Mouse (Mus musculus) left cerebral cortex, postnatal 25 days (tissue): ENCODE results near the gene Pacs2. TPM values are rescaled to one million over a fixed set of nuclear protein-coding genes. Genes with fewer than 3 reads are reported as not detected.

Source experiments
- DNase-seq, 2 experiments: peaks; one replicate each; pipeline ENCODE4 v3.0.0; 2022; ENCODE audit warnings: low spot score in 2 of 2, mixed read lengths in 1 of 2
- intact Hi-C: fragments of 180-260 bp; cut with DNase I; formaldehyde crosslinking; loops from one replicate; pipeline ENCODE4 v1.15.1; 2025
- total RNA-seq, 2 experiments: library from RNA; stranded (reverse); gene quantifications; 2 replicates each; pipeline ENCODE4 v1.2.3; 2021

The Pacs2 gene
- total RNA-seq: 10 to 100 TPM; 63.3 to 79.9 TPM

GRCm38 (mm10) chr12:113013604-113014558 is at the start of gene Pacs2:
Pacs2 (plus strand) TSS chr12:113014508.
- intact Hi-C loops: loop anchor here (1.0 kb wide), 1 partner anchor 14 kb away; the partner anchor contains the start of gene Brf1
- peak; percentile 92 to 96 for DNase-seq

- intact Hi-C loops: no loop called here
- no peak for DNase-seq
These were observed 48.5 kb upstream of the Pacs2 start for GRCm38 (mm10) chr12:112965783-112966182.

- intact Hi-C loops: no loop called here
- DNase-seq: no peak
These were observed 45.4 kb upstream of the Pacs2 start for GRCm38 (mm10) chr12:112968943-112969342.

GRCm38 (mm10) chr12:112969616-112970015 is 44.7 kb upstream of the Pacs2 start:
- intact Hi-C loops: no loop called here
- no peak for DNase-seq

GRCm38 (mm10) chr12:112974736-112975135 is 39.6 kb upstream of the Pacs2 start:
- no peak for DNase-seq
- intact Hi-C loops: no loop called here

GRCm38 (mm10) chr12:112976371-112977073 is 37.8 kb upstream of the Pacs2 start, which contains the start of gene Btbd6:
Btbd6 (plus strand) TSS chr12:112976482.
- DNase-seq: peak; percentile 91 to 94
- intact Hi-C loops: no loop called here

GRCm38 (mm10) chr12:112977156-112977555 is 37.2 kb upstream of the Pacs2 start:
- peak; percentile 39 to 54 for DNase-seq
- intact Hi-C loops: no loop called here

GRCm38 (mm10) chr12:112982031-112982430 is 32.3 kb upstream of the Pacs2 start:
- intact Hi-C loops: no loop called here
- DNase-seq: peak in 1 of 2 experiments; percentile 24

- intact Hi-C loops: no loop called here
- no peak for DNase-seq
These were observed 29.0 kb upstream of the Pacs2 start for GRCm38 (mm10) chr12:112985346-112985745.

- no peak for DNase-seq
- intact Hi-C loops: no loop called here
These were observed 26.4 kb upstream of the Pacs2 start for GRCm38 (mm10) chr12:112987877-112988276.

- intact Hi-C loops: no loop called here
- DNase-seq: no peak
These were observed 23.5 kb upstream of the Pacs2 start for GRCm38 (mm10) chr12:112990706-112991405.

- intact Hi-C loops: no loop called here
- DNase-seq: no peak
These were observed 22.9 kb upstream of the Pacs2 start for GRCm38 (mm10) chr12:112991444-112991843.

GRCm38 (mm10) chr12:112994153-112994552 is 20.2 kb upstream of the Pacs2 start:
- intact Hi-C loops: no loop called here

GRCm38 (mm10) chr12:112999569-113000293 is 14.6 kb upstream of the Pacs2 start:
- DNase-seq: no peak
- intact Hi-C loops: loop anchor here (1.0 to 5.0 kb wide), 3 partner anchors 15 to 158 kb away; partner anchors contain the start of genes Mta1, Pacs2 and Tedc1

More at GRCm38 (mm10) chr12:112994153-112994552, 20.2 kb upstream of the Pacs2 start:
- DNase-seq: no peak

GRCm38 (mm10) chr12:113000294-113001132 is 13.8 kb upstream of the Pacs2 start, which contains the start of gene Brf1:
Brf1 (minus strand) TSS chr12:113000704.
- intact Hi-C loops: loop anchor here (1.0 to 5.0 kb wide), 3 partner anchors 14 to 157 kb away; partner anchors contain the start of genes Mta1, Pacs2 and Tedc1

GRCm38 (mm10) chr12:113001133-113001474 is 13.2 kb upstream of the Pacs2 start:
- intact Hi-C loops: loop anchor here (5.0 kb wide), 2 partner anchors 96 to 156 kb away; partner anchors contain the start of genes Mta1 and Tedc1

More at GRCm38 (mm10) chr12:113000294-113001132, 13.8 kb upstream of the Pacs2 start, which contains the start of gene Brf1:
- DNase-seq: peak; percentile 91 to 97

GRCm38 (mm10) chr12:113002667-113003066 is 11.6 kb upstream of the Pacs2 start:
- no peak for DNase-seq
- intact Hi-C loops: loop anchor here (5.0 kb wide), 2 partner anchors 95 to 155 kb away; partner anchors contain the start of genes Mta1 and Tedc1

More at GRCm38 (mm10) chr12:113001133-113001474, 13.2 kb upstream of the Pacs2 start:
- DNase-seq: no peak

GRCm38 (mm10) chr12:113004011-113004410 is 10.3 kb upstream of the Pacs2 start:
- no peak for DNase-seq
- intact Hi-C loops: loop anchor here (2.0 to 5.0 kb wide), 4 partner anchors 43 to 153 kb away; partner anchors contain the start of genes Mta1, Tedc1 and Tex22
